Mouse (Mus musculus) thymus, adult 2 months (tissue): ENCODE data around the gene Rnf151.

ENCODE experiments used
- CTCF ChIP-seq: fragments of 200-500 bp; IDR thresholded peaks from 2 replicates; pipeline ENCODE4 v1.5.1; 2012; ENCODE audit warnings: mild to moderate bottlenecking, control low read depth, low read length, moderate library complexity, borderline replicate concordance; ENCODE audit not compliant: control insufficient read depth, poor library complexity, insufficient read depth; ENCODE audit errors: extremely low read depth
- POLR2A ChIP-seq: fragments of 200-500 bp; IDR thresholded peaks from 2 replicates; pipeline ENCODE4 v1.6.1; 2012; ENCODE audit warnings: mild to moderate bottlenecking, low read length, control low read depth, moderate library complexity; ENCODE audit not compliant: control insufficient read depth, poor library complexity, insufficient read depth; ENCODE audit errors: extremely low read depth

DNA sequence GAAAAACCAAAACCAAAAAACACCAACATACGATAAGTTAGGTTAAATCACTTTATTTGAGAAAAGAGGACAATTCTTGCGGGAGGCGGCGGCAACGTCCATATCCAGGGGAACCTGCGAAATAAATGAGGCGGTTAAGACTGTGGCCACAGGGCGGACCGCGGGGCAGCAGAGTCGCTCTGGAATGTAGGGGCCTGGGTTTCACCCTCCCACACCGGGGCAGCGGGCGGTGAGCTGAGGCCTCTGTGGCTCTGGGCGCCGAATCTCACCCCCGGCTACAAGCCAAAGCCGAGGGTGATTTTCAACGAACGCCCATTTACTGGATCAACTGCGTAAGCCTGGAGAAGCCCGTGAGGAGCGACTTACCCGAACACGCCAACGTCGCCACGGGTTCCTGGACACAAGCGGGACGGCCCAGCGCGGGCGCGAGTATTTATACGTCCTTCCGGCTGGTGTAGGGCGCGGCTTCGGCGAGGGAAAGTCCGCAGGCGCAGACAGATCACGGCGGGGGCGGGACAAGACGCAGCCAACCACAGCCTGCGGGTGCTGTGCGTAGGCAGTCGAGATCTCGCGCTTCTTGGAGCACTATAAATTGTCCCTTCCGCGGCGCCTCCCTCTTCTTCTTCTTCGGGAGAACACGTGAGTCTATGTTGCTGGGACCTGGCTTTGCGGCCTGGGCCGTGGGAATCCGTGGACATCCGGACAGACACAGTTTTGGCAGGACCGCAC, 1.8 kb upstream of the Rnf151 start:
- TF ChIP-seq POLR2A = peak; percentile 93
- TF ChIP-seq CTCF = no peak
